9 mouse cellular contexts compared by ENCODE assay signal in genomic region chr3:69908074-69908473, GRCm38 (mm10). TPM values are rescaled to one million over a fixed set of nuclear protein-coding genes. Genes with fewer than 3 reads are reported as not detected.
DNase-seq lines count a peak whose midpoint lies in the region; ATAC-seq and TF ChIP-seq lines count a peak whose summit lies in the region.
"Had no signal": no experiment of that assay in that cellular context is flagged by ENCODE, and none has a peak within 500 bp of the region (broad histone marks: within the 10 kb centered on the region; RNA-seq: fewer than 3 reads in every experiment).

No protein-coding gene starts in this region.

- H3K36me3 ChIP-seq in forebrain, embryonic 14.5 days (ENCODE audit: control insufficient read depth, insufficient read depth, low read length), result no peaks in the 10 kb centered on the region
- H3K36me3 ChIP-seq in midbrain, postnatal 0 days (ENCODE audit: insufficient read depth, low read length), result no peaks in the 10 kb centered on the region

- H3K4me2 ChIP-seq in forebrain, embryonic 14.5 days (ENCODE audit: low read length), result no peak overlapping the region
- no peak overlapping the region for H3K4me2 ChIP-seq in midbrain, postnatal 0 days (ENCODE audit: low read depth, low read length, poor library complexity, severe bottlenecking)

- no peak overlapping the region for H3K4me3 ChIP-seq in layer of hippocampus, adult 2 months
- H3K4me3 ChIP-seq in forebrain, embryonic 14.5 days (ENCODE audit: low read depth, low read length), result no peak overlapping the region
- no peak overlapping the region for H3K4me3 ChIP-seq in midbrain, postnatal 0 days (ENCODE audit: low read depth, low read length)

- intact Hi-C loops in heart, postnatal 25 days (cut with DNase I), result loop anchor here (1.0 kb wide), 1 partner anchor 150 kb away; no protein-coding TSS in a partner anchor

- no peaks in the 10 kb centered on the region for H3K27me3 ChIP-seq in forebrain, embryonic 14.5 days (replicated peaks; ENCODE audit: control insufficient read depth, insufficient read depth, low read length)
- H3K27me3 ChIP-seq in midbrain, postnatal 0 days (ENCODE audit: insufficient read depth, low read length), result no peaks in the 10 kb centered on the region

- H3K27ac ChIP-seq in layer of hippocampus, adult 2 months, result no peak overlapping the region
- H3K27ac ChIP-seq in forebrain, embryonic 14.5 days (ENCODE audit: low read depth, low read length), result no peak overlapping the region
- H3K27ac ChIP-seq in midbrain, postnatal 0 days (ENCODE audit: low read depth, low read length), result no peak overlapping the region

- H3K9me3 ChIP-seq in forebrain, embryonic 14.5 days (replicated peaks; ENCODE audit: control insufficient read depth, low read length), result no peaks in the 10 kb centered on the region
- H3K9me3 ChIP-seq in midbrain, postnatal 0 days (ENCODE audit: low read length), result no peaks in the 10 kb centered on the region

- no peaks in the 10 kb centered on the region for H3K4me1 ChIP-seq in forebrain, embryonic 14.5 days (ENCODE audit: control insufficient read depth, insufficient read depth, low read length)
- no peaks in the 10 kb centered on the region for H3K4me1 ChIP-seq in midbrain, postnatal 0 days (ENCODE audit: insufficient read depth, low read length)

- peak; percentile 62 for ATAC-seq in forebrain, embryonic 14.5 days
- ATAC-seq in midbrain, postnatal 0 days (ENCODE audit: low FRiP score), result 0 out of 2 replicates have a peak, but pooled peaks have one; percentile 49

- DNase-seq in layer of hippocampus, adult 2 months (ENCODE audit: low spot score in 2 of 2), result no peak
- DNase-seq in layer of hippocampus, postnatal 36 days, result no peak
- DNase-seq in MN1 (ENCODE audit: low spot score), result peak; percentile 66
- peak; percentile 82 for DNase-seq in forebrain, embryonic 14.5 days (ENCODE audit: low spot score)
- DNase-seq in midbrain, postnatal 0 days (ENCODE audit: low spot score), result peak; percentile 81
- no peak for DNase-seq in urinary bladder, adult 2 months (ENCODE audit: low spot score)
- no peak for DNase-seq in lung, postnatal 10 days
- no peak for DNase-seq in heart, postnatal 25 days (ENCODE audit: low spot score)
- DNase-seq: layer of hippocampus, adult 9-11 months had no signal

- WGBS in forebrain, embryonic 14.5 days, result 57% methylated on average over 4 of the region's 4 CpGs
- WGBS in midbrain, postnatal 0 days, result 67% methylated on average over 4 of the region's 4 CpGs

- no peak overlapping the region for H3K9ac ChIP-seq in forebrain, embryonic 14.5 days (ENCODE audit: low read length)
- no peak overlapping the region for H3K9ac ChIP-seq in midbrain, postnatal 0 days (replicated peaks; ENCODE audit: low read length, poor library complexity, severe bottlenecking)

- TF ChIP-seq CTCF in layer of hippocampus, adult 2 months (conservative IDR thresholded peaks at IDR 0.05), result peak; percentile 87
- peak; percentile 84 for TF ChIP-seq CTCF in midbrain, postnatal 0 days (IDR thresholded peaks at IDR 0.05)

RNA-seq across cellular contexts. Expression of gene Sptssb, which starts 48.3 kb away (rescaled TPM):
- 1 to 10 TPM; 2.1 TPM for total RNA-seq in layer of hippocampus, adult 2 months (2021)
- 1 to 10 TPM; 1.3 to 2.3 TPM for total RNA-seq in layer of hippocampus, postnatal 36 days (2021)
- 0.23 and 0.49 TPM in 2 replicates for polyA plus RNA-seq in forebrain, embryonic 14.5 days (2014; fragmentation: Nextera tagmentation; extraction: Ambion mirVana)
- 1.3 and 3.2 TPM in 2 replicates for total RNA-seq in midbrain, postnatal 0 days (2014; rRNA removed)
- 1.3 and 1.6 TPM in 2 replicates for polyA plus RNA-seq in midbrain, postnatal 0 days (2015; fragmentation: Nextera tagmentation; extraction: Ambion mirVana)
- polyA plus RNA-seq in urinary bladder, adult 2 months (2012; rRNA removed), result 866 and 1,180 TPM in 2 replicates
- total RNA-seq in heart, postnatal 25 days (2021), result not detected

Comparison
In these comparisons a context has a peak if more than half of its experiments do, and no peak if none do; other contexts are left out.
1. DNase-seq: peak in MN1 (single experiment), forebrain, embryonic 14.5 days (single experiment) and midbrain, postnatal 0 days (single experiment); none in layer of hippocampus, adult 2 months (0 of 2), layer of hippocampus, postnatal 36 days (0 of 2), urinary bladder, adult 2 months (single experiment), lung, postnatal 10 days (single experiment) and heart, postnatal 25 days (single experiment).